Mouse (Mus musculus): Measurements from ENCODE around the gene Nedd1.
A peak's percentile ranks its signal among the peaks of the same experiment; 100 is the strongest.

Nedd1 gene

GRCm38 (mm10) chr10:92721771-92722619 lies at the start of gene Nedd1:
Gene Nedd1 (minus strand): TSS chr10:92722420.
- DNase-seq = peak; percentile 96

GRCm38 (mm10) chr10:92754359-92754758 lies 32.1 kb upstream of the Nedd1 start:
- DNase-seq = no peak

- no peak for DNase-seq
These were observed 8.1 kb upstream of the Nedd1 start for GRCm38 (mm10) chr10:92730339-92730738.

- DNase-seq = no peak
These were observed 6.5 kb upstream of the Nedd1 start for GRCm38 (mm10) chr10:92728723-92729122.

GRCm38 (mm10) chr10:92722620-92722988 lies 384 bp upstream of the Nedd1 start:
- DNase-seq = no peak

DNA sequence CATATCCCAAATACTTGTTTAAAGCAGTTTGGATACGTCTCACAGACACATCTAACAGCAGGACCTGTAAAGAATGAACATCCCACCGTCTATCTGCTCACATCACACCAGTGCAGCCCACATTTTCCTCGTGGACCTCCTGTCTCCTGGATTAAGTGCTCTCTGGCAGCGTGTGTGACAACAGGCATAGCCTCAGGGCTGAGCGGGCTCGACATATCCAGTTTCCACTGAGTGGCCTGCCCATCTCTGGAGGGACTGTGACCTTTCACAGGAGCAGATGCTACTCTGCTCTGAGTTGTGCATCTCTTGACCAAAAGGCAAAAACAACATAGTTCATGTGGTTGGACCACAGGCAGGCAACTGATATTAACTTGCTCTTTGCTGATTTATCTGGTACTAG lies 23.2 kb downstream of the Nedd1 start:
- DNase-seq = no peak

GRCm38 (mm10) chr10:92675056-92675455 lies 47.2 kb downstream of the Nedd1 start:
- no peak for DNase-seq

DNA sequence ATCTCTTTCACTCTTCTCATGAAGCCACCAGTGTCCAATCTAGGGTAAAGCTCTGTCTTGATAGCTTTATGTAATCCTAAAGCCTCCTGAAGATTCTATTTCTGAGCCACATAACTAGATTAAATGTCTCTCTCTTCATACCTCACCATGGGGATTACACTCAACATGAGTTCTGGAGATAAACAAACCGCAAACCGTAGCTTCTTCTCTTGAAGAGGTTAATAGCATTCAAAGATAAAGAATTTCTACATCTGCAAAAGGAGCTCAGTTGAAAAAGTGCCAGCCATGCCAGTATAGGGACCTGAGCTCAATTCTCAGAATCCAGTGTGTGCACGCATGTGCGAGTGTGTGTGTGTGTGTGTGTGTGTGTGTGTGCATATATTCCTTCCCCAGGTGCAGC lies 50.3 kb downstream of the Nedd1 start:
- DNase-seq = no peak

DNA sequence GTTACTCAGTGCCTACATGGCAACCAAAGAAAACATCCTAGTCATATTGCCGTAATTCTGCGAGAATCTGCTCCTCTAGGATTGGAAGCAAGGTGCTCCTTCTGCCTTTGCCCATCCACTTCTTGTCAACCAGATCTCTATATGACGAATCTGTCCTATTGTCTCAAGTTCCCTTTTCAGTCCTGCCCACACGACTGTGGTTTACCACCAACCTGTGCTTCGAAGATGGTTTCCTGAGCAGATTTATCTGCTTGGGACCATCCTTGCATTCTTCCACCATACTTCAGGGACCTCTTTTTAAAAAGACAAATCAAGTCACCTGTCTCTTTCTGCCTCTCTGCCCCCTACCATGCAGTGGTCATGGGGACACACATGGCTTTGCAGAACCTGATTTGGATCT lies 56.9 kb downstream of the Nedd1 start:
- DNase-seq = no peak

DNA sequence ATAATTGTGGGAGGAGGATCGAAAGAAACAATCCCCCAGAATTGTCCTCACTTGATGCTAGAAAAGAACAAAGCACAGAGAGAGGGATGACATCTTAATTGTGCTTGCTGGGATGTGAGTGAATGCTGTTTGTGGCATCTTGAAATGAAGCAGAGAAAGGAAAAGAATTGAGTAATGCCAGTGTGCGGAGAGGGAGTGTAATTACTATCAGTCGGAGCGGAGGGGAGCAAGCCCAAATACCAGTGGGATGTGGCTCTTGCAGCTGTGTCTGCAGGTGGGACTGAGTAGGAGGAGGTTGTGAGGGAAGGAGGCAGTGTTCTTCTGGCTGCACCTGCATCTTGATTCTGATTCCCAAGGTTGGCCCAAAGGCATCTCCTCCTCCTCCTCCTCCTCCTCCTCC lies 69.0 kb downstream of the Nedd1 start:
- DNase-seq = no peak

GRCm38 (mm10) chr10:92652399-92652920 lies 69.8 kb downstream of the Nedd1 start:
- no peak for DNase-seq

DNA sequence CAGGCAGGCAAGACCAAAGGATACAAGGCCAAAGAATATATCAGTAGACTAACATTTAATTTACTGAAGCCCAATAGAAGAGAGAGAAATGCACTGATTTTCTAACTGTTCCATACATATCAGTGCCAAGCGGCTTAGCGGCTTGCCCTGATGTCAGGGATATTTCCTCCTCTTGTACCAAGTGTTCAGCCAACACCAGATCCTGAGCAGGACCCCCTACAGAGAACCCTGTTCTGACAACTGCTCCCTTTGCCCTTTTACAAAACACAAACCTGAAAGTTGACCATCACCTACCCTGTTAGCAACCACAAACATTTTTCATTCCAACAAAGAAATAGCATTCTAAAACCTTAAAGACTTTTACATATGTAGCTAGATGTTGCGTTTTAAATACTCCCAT lies 71.0 kb downstream of the Nedd1 start:
- no peak for DNase-seq

DNA sequence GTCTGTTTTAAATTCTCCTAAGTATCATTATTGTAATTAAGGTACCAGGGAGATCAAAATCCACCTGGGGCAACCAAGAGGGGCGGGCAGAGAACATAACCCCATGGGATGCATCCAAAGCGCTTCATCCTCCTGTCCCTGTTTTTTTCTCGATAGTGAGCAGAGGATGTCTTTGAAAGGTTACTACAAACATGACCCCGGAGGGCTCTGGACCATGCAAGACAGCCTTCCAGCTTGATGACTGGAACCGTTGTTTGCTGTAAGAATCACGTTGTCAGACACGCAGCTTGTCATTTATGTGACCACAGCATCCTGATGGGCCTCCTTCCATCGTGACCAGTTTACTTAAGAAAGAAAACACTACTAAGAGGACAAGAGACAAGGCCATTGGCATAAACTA lies 73.1 kb downstream of the Nedd1 start:
- DNase-seq = no peak

- DNase-seq = no peak
These were observed 74.5 kb downstream of the Nedd1 start for GRCm38 (mm10) chr10:92647691-92648090.

DNA sequence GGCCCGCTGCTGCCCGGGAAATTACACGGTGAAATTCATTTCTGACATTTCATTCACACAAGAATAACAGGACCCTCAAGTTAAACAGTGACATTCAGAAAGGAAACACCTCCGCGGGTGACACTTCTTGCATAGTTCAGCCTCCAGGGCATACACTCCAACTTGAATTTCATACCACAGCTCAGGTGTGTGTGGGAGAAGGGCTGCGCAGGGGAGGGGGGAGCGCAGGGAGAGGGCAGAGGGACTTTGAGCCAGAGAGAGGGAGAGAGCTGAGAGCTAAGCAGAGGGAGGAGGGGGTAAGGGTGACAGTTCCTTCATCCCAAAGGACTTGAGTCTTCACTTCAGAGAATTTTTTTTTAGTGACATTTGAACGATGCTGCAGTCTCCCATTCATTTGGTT lies 78.2 kb downstream of the Nedd1 start:
- no peak for DNase-seq

DNA sequence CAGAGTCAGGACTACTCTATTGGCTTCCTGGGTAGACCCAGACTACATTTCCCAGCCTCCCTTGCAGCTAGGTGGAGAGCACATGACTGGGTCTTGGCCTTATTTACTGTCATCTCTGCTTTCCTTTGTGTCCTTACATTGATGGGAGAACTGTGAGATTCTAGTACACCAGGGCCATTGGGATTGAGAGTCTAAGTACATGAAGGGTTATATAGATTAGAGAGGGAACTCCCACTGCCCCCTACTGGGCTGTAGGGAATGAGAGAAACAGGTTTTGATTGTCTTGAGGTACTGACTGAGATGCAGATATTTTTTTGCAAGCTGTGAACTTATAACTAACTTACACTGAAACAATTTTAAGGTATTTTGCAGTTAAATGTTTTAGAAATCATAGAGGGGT lies 81.2 kb downstream of the Nedd1 start:
- no peak for DNase-seq
